Mouse (Mus musculus): ENCODE data around the gene Gys1.
"Not testable (repeated sequence)": the region's sequence is repeated elsewhere in the genome, so short reads cannot be mapped to it uniquely, and the experiment has no call there.

Gene Gys1

DNA sequence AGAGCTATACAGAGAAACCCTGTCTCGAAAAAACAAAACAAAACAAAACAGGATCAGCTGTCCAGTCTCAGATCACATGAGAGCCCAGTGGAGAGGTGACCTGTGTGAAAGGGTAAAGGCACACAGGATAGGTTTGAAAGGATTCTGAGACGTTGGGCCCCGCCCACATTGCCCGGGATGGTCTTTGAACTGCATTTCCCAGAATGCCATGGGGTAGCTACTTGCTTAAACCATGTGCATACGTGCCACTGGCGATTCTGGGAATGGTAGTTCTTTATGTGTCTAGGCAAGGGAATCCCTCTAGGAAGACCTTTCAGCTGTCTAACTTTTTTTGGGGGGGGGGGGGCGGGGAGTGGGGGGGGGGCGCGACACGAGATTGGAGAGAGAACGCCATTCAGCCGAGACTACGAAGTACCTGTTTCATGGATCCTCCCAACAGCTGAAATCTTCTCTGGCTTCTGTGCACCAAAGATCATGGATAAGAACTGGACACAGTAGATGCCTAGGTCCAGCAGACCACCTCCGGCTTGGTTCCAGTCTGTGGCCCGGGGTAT lies 46.8 kb downstream of the Gys1 start, which contains the start of gene Tulp2:
TSS of gene Tulp2 (plus strand) at position 504 of the 554 bp plus-strand sequence.
- DNase-seq = peak; percentile 77

DNA sequence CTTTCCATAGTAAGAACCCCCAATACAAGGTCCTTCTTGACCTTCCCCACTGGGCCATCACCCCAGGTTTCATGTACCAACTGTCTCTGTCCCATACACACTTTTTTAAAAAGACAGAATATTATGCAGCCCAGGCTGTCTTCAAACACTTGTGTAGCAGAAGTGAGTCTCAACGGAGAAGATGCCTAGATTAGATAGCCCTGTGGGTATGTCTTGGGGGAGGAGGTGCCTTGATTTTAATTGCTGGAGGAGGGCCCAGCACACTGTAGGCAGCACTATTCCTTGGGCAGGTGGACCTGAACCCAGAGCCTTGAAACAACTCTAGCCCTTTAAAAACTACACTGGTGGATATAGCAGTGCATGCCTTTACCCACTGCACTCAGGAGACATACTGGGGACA lies 47.5 kb downstream of the Gys1 start:
- no peak for DNase-seq

DNA sequence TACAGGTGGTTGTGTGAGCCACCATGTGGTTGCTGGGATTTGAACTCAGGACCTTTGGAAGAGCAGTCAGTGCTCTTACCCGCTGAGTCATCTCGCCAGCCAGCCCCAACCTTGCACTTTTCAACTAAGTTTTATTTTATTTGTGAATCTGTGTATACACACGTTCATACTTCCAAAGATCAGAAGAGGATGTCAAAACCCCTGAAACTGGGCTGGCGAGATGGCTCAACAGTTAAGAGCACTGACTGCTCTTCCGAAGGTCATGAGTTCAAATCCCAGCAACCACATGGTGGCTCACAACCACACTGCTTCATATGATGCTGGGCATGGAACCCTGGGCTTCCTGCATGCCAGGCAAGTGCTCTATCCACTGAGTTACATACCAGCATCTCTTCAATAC lies 50.3 kb downstream of the Gys1 start:
- not testable (repeated sequence) for DNase-seq

DNA sequence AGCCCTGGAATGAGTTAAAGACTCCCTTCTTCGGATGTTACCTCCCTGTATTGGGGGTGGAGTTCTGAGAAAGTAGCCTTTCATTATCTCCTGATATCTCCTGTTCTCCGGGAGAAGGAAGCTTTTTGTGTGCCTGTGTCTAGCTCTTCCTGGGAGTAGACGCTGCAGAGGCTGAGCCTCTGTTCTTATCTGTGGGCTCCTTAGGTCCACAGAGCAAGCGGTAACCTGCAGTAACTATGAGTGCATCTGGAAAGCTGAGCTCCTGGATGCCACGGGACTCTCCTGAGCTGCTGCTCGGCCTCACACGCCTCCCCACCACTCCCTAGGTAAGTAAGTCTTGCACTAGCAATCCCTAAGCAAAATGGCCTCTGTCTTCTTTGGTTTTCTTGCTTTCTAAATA lies 51.5 kb downstream of the Gys1 start:
- DNase-seq = no peak

DNA sequence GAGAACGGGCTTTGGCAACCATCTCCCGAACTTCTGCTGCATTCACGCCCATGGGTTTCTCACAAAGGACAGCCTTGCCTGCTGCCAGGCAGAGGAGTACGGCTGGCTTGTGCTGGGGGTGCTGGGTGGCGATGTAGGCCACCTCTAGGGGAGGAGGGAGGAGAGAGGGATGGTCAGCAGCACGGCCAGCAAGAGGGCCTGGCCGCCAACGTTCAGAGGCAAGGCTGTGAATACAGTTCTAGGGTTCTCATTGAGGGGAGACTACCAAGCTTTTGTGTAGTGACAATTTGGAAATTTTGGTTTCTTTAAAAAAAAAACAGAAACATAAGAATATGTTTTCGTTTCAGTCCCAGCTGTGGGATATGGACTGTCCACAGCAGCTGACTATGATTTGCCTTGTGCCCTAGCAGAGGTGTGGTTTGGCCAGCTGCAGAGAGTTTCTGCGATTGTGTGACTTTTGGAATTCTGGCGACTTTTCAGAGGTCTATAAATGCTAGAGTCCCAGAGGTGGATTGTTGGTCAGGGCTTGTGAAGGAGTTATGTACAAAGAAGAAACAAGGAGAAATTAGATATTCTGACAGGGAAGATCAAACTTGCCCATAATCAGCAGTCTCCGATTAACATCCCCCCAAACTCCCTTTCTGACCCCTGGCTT lies 52.2 kb downstream of the Gys1 start, which contains the start of gene Gm45808:
TSS of gene Gm45808 (minus strand) at position 51 of the 655 bp plus-strand sequence.
- DNase-seq = no peak

DNA sequence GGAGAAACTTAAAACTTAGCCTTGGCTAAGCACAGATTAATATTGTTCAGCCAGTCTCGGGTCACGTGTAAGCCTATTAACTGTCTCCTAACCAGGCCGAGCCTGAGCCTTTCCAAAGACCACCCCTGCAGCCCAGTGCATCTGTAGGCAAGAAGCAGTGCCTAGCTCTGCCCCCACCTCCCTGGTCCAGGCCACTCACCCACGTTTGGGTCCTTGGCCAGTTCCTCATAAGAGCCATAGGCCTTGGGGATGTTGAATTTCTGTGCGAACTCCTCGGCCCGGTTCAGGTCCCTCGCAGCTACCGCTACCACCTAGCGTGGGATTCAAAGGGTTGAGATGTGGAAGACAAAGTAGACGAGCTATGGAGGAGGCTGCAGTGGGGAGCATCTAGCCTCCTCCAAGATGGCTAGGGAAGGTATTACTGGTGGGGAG lies 53.2 kb downstream of the Gys1 start:
- peak; percentile 64 for DNase-seq

DNA sequence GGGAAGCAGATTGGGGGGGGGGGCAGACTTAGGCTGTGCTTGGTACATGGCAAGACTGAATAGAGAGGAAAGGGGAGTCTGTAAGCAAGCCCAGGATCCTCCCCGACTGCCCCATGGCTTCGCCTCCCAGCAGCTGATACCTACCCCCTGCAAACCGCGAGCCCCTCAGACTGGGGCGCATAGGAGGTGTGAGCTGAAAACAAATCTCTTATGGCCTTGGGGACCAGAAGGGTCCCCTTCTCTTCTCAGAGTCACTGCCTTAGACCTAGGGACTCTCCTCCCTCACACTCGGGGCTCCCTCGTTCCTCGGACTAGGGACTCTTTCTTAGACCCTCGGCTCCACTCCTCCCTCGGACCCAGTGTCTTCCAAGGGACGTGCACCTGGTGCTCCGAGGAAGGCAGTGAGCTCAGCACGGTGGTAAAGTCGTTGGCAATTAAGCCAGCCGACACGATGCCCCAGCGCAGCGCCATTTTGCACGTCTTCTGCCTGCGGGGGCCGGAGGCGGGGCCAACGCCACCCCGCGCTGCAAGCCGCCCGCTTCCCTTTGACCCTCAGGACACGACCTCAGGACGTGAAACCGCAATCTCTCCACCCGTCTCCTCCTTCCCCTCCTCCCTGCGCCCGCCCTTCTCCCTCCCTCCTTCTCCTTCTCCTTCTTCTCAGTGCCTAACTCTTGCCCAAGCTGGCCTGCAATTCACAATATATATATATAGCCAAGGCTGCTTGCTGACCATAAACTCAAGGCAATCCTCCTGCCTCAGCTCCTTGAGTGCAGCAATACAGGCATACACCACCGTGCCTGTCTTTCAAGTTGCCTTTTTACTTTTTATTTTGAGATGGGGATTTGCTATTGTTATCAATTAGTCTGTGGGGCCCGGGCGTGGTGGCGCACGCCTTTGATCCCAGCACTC lies 53.9 kb downstream of the Gys1 start, which contains the start of gene Dhdh:
TSS of gene Dhdh (minus strand) at position 513 of the 912 bp plus-strand sequence.
- peak; percentile 76 for DNase-seq

DNA sequence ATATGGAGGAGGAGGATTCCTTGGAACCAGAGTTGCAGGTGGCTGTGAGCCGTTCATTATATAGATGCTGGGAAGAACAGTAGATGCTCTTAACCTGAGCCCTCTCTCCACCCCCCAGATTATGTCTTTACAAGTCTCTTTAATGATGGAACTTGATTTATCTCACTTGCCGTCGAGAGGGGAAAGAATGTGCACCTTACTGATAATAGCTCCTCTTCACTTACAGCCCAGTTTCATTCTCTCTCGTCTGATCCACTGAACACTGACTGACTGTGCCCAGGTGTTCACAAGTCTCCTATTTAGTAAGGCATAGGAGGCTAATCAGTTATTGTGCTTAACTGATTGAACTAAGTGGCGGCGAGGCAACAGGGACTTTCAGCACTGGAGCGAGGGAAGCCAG lies 54.9 kb downstream of the Gys1 start:
- no peak for DNase-seq

DNA sequence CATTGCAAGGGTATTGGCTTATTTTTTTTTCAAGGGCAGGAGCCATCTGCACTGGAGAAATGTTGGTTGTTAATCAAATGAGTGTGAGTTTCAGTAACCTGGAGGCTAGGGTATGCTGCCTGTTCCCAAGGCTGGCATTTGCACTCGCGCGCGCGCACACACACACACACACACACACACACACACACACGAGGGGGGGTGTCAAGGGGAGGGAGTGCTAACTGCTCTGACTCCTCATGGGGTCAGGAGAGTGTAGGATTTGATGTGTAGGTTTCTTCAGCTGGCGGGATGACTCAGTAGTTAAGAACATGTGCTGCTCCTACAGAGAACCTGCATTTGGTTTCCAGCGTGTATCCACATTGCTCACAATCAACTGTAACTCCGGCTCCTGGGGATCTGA lies 56.2 kb downstream of the Gys1 start:
- no peak for DNase-seq

DNA sequence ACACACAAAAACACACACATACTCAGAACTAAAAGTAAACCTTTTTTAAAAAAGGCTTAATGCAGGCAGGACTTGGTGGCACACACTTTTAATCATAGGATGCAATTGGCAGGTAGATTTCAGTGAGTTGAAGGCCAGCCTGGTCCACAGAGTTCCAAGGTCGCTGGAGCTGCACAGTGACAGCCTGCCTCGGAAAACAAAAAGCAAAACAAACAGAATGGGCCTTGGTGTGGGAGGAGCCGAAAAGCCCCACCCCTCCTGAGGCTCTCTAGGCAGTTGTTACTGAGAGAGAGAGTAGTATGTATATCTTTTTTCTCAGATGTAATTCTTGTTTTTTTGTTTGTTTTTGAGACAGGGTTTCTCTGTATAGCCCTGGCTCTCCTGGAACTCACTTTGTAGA lies 56.6 kb downstream of the Gys1 start:
- DNase-seq = no peak

DNA sequence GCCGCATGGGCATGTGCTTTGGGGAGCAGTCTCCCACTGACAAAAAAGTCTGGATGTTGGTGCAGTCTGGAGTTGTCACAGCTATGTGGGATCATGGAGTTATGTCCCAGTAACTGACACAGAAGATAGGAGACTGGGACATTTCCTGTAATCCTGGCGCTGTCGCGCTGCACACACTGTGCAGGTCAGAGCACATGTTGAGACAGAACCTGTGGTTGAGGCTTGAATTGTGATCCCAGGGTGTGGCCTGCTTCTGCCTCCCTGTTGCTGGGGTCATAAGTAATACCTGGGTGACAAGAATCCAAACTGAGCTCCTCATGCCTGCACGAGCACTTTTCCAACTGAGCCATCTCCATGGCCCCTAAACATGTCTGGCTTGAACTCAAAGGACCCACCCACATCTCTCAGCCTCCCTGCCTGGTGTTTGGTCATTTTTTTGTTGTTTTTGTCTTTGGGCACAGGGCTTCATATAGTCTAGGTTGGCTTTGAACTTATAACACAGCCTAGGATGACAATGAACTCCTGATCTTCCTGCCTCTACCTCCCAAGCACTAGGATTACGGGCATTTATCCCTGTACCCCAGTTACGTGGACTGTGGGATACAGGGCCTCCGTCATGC lies 57.7 kb downstream of the Gys1 start:
- no peak for DNase-seq

DNA sequence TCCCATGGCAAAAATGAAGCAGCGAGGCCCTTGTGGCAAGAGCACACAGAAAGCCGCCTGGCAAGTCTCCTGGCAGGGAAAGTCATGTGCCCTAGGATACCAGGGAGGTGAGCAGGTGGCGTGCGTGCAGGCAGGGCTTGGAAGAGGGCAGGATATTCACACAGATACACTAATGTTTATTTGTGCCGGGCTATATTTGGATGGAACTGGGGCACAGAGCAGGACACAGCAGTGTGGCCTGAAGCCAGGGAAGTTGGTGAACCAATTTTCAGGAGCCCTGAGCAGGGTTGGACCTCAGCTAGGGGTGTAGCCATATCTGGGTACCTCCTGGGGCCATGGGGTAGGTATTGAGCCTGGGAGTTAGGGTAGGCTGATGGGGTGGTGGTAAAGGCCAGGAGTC lies 58.3 kb downstream of the Gys1 start:
- DNase-seq = no peak

DNA sequence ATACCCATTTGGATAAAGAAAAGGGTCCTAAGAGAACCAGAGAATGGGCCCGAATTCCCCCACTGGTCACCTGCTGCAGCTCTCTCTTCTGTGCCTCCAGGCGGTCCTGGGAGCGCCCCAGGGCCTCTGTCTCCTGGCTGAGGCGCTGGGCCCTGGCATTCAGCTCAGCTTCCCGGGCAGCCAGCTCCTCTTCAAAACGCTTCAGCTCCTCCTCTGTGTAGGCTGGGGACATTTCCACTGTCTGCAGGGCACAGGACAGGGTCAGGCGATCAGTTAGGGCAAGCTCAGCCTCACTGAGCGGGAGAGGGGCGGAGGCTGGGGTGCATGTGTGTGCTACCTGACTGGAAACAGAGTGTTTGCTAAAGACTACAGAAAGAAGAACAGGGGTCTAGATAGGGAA lies 59.9 kb downstream of the Gys1 start:
- DNase-seq = no peak

DNA sequence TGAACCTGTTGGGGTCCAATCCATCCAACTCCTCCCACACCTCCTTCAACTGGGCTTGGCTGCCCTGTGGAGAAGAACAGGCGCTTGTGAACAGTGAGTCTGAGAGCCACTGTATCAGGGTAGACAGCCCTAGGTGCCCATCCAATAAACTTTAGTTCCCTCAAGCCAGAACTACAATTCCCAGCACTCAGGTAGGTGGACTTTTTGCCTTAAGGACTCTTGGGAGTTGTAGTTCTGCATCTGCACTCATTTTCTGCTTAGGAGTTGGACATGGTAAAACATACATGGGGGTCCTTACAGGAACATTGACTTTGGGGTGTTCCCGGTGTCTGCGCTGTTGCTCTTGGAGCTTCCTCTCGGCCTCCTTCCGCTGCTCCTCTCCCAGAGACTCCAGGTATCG lies 63.8 kb downstream of the Gys1 start:
- DNase-seq = no peak
